Mouse (Mus musculus) forebrain, embryonic 13.5 days (tissue): ENCODE measurements around the gene Egfl8. TPM values are rescaled to one million over a fixed set of nuclear protein-coding genes. Genes with fewer than 3 reads are reported as not detected.
A peak's percentile ranks its signal among the peaks of the same experiment; 100 is the strongest.

ENCODE experiments used
- ATAC-seq: fragments of 200-750 bp; cut with Nextera tagmentation; 2 replicates; pipeline ENCODE4 v1.8.0; 2017
- H3K27ac ChIP-seq: fragments of 300-500 bp; sonication (generic); 2 replicates; pipeline ENCODE4 v1.5.1; 2015; ENCODE audit warnings: inconsistent platforms, mild to moderate bottlenecking, moderate library complexity
- H3K27me3 ChIP-seq: fragments of 300-500 bp; sonication (generic); 2 replicates; pipeline ENCODE4 v1.6.1; 2015; ENCODE audit warnings: mild to moderate bottlenecking, inconsistent platforms
- H3K36me3 ChIP-seq: fragments of 300-500 bp; sonication (generic); 2 replicates; pipeline ENCODE4 v1.6.1; 2015; ENCODE audit warnings: mild to moderate bottlenecking, inconsistent platforms; ENCODE audit not compliant: poor library complexity, severe bottlenecking
- H3K4me1 ChIP-seq: fragments of 300-500 bp; sonication (generic); 2 replicates; pipeline ENCODE4 v1.6.1; 2015; ENCODE audit warnings: inconsistent platforms
- H3K4me2 ChIP-seq: fragments of 300-500 bp; sonication (generic); 2 replicates; pipeline ENCODE4 v1.6.1; 2015; ENCODE audit warnings: inconsistent platforms, mild to moderate bottlenecking, moderate library complexity
- H3K4me3 ChIP-seq: fragments of 300-500 bp; sonication (generic); 2 replicates; pipeline ENCODE4 v1.5.1; 2015; ENCODE audit warnings: mild to moderate bottlenecking, inconsistent platforms
- H3K9ac ChIP-seq: fragments of 300-500 bp; sonication (generic); 2 replicates; pipeline ENCODE4 v1.6.1; 2015; ENCODE audit warnings: mild to moderate bottlenecking, inconsistent platforms
- H3K9me3 ChIP-seq: fragments of 300-500 bp; sonication (generic); replicated peaks from 2 replicates; pipeline ENCODE4 v1.6.1; 2016; ENCODE audit warnings: inconsistent platforms
- WGBS: fragments of 180-500 bp; shearing (Covaris S2); methylation state at CpG from one replicate; pipeline ENCODE4 v1.1.7; 2015; 5-methylcytosine and 5-hydroxymethylcytosine counted together
- polyA plus RNA-seq: library from polyadenylated mRNA; unstranded; fragments of >200 nt; fragmentation: Nextera tagmentation; extraction: Ambion mirVana; gene quantifications from 2 replicates; pipeline ENCODE4 v1.2.1, GENCODE M21; 2015

The Egfl8 gene
- polyA plus RNA-seq, result 4.7 and 5.9 TPM in 2 replicates

DNA sequence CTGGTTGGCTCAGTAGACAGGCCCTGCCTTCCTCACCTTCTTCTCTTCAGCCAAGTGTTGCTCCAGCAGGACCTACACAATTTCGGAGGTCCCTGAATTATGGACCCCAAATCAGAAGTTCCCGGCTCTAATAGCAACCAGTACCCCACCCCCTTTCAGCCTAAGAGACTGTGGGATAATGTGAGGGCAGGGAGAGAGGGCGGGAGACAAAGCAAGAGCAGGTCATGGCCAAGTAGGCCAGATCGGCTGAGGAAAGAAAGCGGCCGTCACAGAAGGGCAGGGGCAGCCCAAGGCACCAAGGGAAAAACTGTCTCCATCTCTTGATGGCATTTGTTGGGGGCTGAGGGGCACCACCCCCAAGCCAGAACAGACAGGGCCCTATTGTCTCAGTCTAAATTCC lies at the start of gene Egfl8:
Gene Egfl8, minus strand, starts transcription at position 101 of the 400 bp plus-strand sequence.
- Histone ChIP-seq H3K4me1 (no peaks in the 10 kb centered on the region), H3K4me3 (no peak within 1 kb of the TSS), H3K27ac (no peak within 1 kb of the TSS), H3K36me3 (peaks cover 71% of the 10 kb centered on the region), H3K9me3 (no peaks in the 10 kb centered on the region), H3K4me2 (no peak within 1 kb of the TSS), H3K27me3 (no peaks in the 10 kb centered on the region), H3K9ac (no peak within 1 kb of the TSS)
- WGBS, result 70% methylated on average over 6 of the region's 6 CpGs
- ATAC-seq, result no peak

DNA sequence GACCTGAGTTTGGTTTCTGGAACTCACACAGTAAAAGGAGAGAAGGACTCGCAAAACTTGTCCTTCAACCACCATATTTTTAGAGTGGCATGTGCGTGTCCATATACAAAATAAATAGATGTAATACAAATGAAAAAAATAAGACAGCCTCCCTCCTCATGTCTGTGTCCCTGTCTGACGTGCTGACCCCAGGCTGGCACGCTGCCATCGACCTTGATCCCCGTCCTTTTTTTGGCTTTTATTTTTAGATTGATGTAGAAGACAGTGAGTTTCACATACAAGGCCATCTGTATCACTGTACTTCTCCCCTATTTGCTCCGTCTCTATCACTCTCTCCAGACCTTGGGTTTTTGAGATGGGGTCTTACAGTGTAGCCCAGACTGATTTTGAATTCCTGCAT lies 48.7 kb upstream of the Egfl8 start:
- no peak for ATAC-seq
- peaks cover 54% of the 10 kb centered on the region for H3K27me3 ChIP-seq
- no peak overlapping the region for H3K9ac ChIP-seq
- 84% methylated on average over 7 of the region's 7 CpGs for WGBS
- H3K9me3 ChIP-seq, result no peaks in the 10 kb centered on the region
- no peak overlapping the region for H3K4me3 ChIP-seq
- H3K27ac ChIP-seq, result no peak overlapping the region
- H3K4me2 ChIP-seq, result no peak overlapping the region
- H3K36me3 ChIP-seq, result no peaks in the 10 kb centered on the region
- no peaks in the 10 kb centered on the region for H3K4me1 ChIP-seq

GRCm38 (mm10) chr17:34663558-34663957 lies 47.8 kb upstream of the Egfl8 start:
- Histone ChIP-seq H3K4me3 (no peak overlapping the region), H3K9me3 (no peaks in the 10 kb centered on the region), H3K27me3 (peaks cover 56% of the 10 kb centered on the region), H3K9ac (no peak overlapping the region), H3K36me3 (no peaks in the 10 kb centered on the region), H3K4me1 (no peaks in the 10 kb centered on the region), H3K4me2 (no peak overlapping the region), H3K27ac (no peak overlapping the region)
- WGBS, result 45% methylated on average over 1 of the region's 1 CpGs
- ATAC-seq, result no peak

- Histone ChIP-seq H3K4me1 (no peaks in the 10 kb centered on the region), H3K4me2 (no peak overlapping the region), H3K27ac (no peak overlapping the region), H3K9me3 (no peaks in the 10 kb centered on the region), H3K9ac (no peak overlapping the region), H3K4me3 (no peak overlapping the region), H3K27me3 (peaks cover 54% of the 10 kb centered on the region), H3K36me3 (no peaks in the 10 kb centered on the region)
- ATAC-seq, result no peak
- 81% methylated on average over 8 of the region's 8 CpGs for WGBS
Observed at GRCm38 (mm10) chr17:34662978-34663377, 47.2 kb upstream of the Egfl8 start.

DNA sequence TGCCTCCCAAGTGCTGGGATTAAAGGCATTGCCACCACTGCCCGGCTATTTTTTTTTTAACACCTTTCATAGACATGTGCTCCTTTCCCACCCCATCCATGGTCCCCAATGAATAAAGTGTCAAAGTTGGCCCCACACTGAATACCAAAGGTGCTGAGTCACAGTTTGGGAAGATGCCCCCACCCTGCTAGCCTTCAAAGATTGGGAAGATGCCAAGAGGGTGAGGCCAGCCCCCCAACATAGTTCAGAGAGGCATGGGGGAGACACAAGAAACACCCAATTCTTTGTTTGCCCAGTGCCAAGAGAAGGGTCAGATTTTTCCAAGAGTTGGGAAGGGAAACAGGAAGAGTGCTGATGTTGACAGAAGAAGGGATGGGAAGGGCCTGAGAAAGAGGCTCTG lies 46.7 kb upstream of the Egfl8 start:
- no peaks in the 10 kb centered on the region for H3K36me3 ChIP-seq
- ATAC-seq, result no peak

GRCm38 (mm10) chr17:34661121-34661591 lies 45.4 kb upstream of the Egfl8 start:
- WGBS, result 11% methylated on average over 19 of the region's 19 CpGs

More for the DNA sequence above, 46.7 kb upstream of the Egfl8 start:
- 83% methylated on average over 1 of the region's 1 CpGs for WGBS
- Histone ChIP-seq H3K9ac (no peak overlapping the region), H3K4me2 (no peak overlapping the region), H3K27ac (no peak overlapping the region), H3K27me3 (peaks cover 53% of the 10 kb centered on the region), H3K4me3 (no peak overlapping the region), H3K9me3 (no peaks in the 10 kb centered on the region), H3K4me1 (no peaks in the 10 kb centered on the region)

GRCm38 (mm10) chr17:34660259-34660820 lies 44.6 kb upstream of the Egfl8 start:
- no peak overlapping the region for H3K27ac ChIP-seq
- no peak overlapping the region for H3K4me3 ChIP-seq
- ATAC-seq, result no peak
- peaks cover 2% of the 10 kb centered on the region for H3K36me3 ChIP-seq
- H3K4me1 ChIP-seq, result no peaks in the 10 kb centered on the region
- H3K4me2 ChIP-seq, result no peak overlapping the region
- peaks cover 49% of the 10 kb centered on the region for H3K27me3 ChIP-seq
- H3K9me3 ChIP-seq, result no peaks in the 10 kb centered on the region
- WGBS, result 43% methylated on average over 10 of the region's 11 CpGs
- no peak overlapping the region for H3K9ac ChIP-seq

More at GRCm38 (mm10) chr17:34661121-34661591, 45.4 kb upstream of the Egfl8 start:
- Histone ChIP-seq H3K27me3 (peaks cover 53% of the 10 kb centered on the region), H3K9ac (no peak overlapping the region), H3K4me2 (peak overlapping the region; percentile 32; the same call in 1 of the 2 replicates), H3K27ac (no peak overlapping the region), H3K4me1 (no peaks in the 10 kb centered on the region), H3K9me3 (no peaks in the 10 kb centered on the region), H3K4me3 (no peak overlapping the region), H3K36me3 (no peaks in the 10 kb centered on the region)
- no peak for ATAC-seq

DNA sequence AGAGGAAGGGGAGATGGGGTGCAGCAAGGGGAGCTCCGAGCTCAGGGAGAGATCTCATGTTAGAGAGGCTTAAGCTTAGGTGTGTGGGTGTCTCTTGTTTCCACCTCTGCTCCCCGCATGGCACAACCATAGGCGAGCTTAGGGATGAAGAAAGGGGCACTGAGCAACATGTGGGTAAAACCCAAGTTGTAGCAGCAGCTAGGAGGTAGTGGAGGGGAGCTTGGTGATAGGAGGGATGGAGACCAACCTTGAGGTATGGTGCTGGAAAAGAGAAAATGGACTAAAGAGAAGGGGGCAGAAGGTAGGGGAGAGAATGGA lies 44.1 kb upstream of the Egfl8 start:
- H3K9ac ChIP-seq, result no peak overlapping the region
- no peak for ATAC-seq

GRCm38 (mm10) chr17:34659181-34659896 lies 43.6 kb upstream of the Egfl8 start:
- no peaks in the 10 kb centered on the region for H3K4me1 ChIP-seq
- 70% methylated on average over 12 of the region's 12 CpGs for WGBS
- peaks cover 11% of the 10 kb centered on the region for H3K36me3 ChIP-seq
- no peaks in the 10 kb centered on the region for H3K9me3 ChIP-seq
- H3K27ac ChIP-seq, result no peak overlapping the region
- H3K9ac ChIP-seq, result no peak overlapping the region
- no peak overlapping the region for H3K4me2 ChIP-seq
- ATAC-seq, result no peak
- H3K4me3 ChIP-seq, result no peak overlapping the region
- peaks cover 45% of the 10 kb centered on the region for H3K27me3 ChIP-seq

More for the DNA sequence above, 44.1 kb upstream of the Egfl8 start:
- 69% methylated on average over 3 of the region's 3 CpGs for WGBS
- Histone ChIP-seq H3K4me1 (no peaks in the 10 kb centered on the region), H3K4me2 (no peak overlapping the region), H3K27ac (no peak overlapping the region), H3K36me3 (peaks cover 7% of the 10 kb centered on the region), H3K4me3 (no peak overlapping the region), H3K9me3 (no peaks in the 10 kb centered on the region), H3K27me3 (peaks cover 45% of the 10 kb centered on the region)

GRCm38 (mm10) chr17:34658591-34658990 lies 42.8 kb upstream of the Egfl8 start:
- H3K27ac ChIP-seq, result no peak overlapping the region
- H3K4me2 ChIP-seq, result no peak overlapping the region
- no peak overlapping the region for H3K9ac ChIP-seq
- no peak for ATAC-seq
- peaks cover 18% of the 10 kb centered on the region for H3K36me3 ChIP-seq
- 88% methylated on average over 3 of the region's 3 CpGs for WGBS
- no peaks in the 10 kb centered on the region for H3K4me1 ChIP-seq
- H3K4me3 ChIP-seq, result no peak overlapping the region
- peaks cover 42% of the 10 kb centered on the region for H3K27me3 ChIP-seq
- H3K9me3 ChIP-seq, result no peaks in the 10 kb centered on the region

- Histone ChIP-seq H3K27me3 (peaks cover 38% of the 10 kb centered on the region), H3K4me1 (no peaks in the 10 kb centered on the region), H3K27ac (no peak overlapping the region), H3K4me2 (no peak overlapping the region), H3K36me3 (peaks cover 23% of the 10 kb centered on the region), H3K4me3 (no peak overlapping the region), H3K9me3 (no peaks in the 10 kb centered on the region), H3K9ac (no peak overlapping the region)
- ATAC-seq, result no peak
- WGBS, result 87% methylated on average over 2 of the region's 2 CpGs
Observed at GRCm38 (mm10) chr17:34658145-34658544, 42.4 kb upstream of the Egfl8 start.

- 44% methylated on average over 2 of the region's 2 CpGs for WGBS
- Histone ChIP-seq H3K9me3 (no peaks in the 10 kb centered on the region), H3K27ac (no peak overlapping the region), H3K4me2 (no peak overlapping the region), H3K36me3 (peaks cover 31% of the 10 kb centered on the region), H3K4me3 (no peak overlapping the region), H3K9ac (no peak overlapping the region), H3K27me3 (peaks cover 31% of the 10 kb centered on the region), H3K4me1 (no peaks in the 10 kb centered on the region)
- ATAC-seq, result no peak
Observed at GRCm38 (mm10) chr17:34657271-34657670, 41.5 kb upstream of the Egfl8 start.
